Mouse (Mus musculus) CH12.LX (cell line): ENCODE results near the gene Plxna2.

Experiments used
- CTCF ChIP-seq, 2 experiments: IDR thresholded peaks in 1 of 2; conservative IDR thresholded peaks in 1 of 2; 2 replicates each; pipeline ENCODE4 v1.5.1; 2011 to 2012; ENCODE audit warnings: low read depth in 2 of 2, low read length in 2 of 2, improper control_type of control experiment in 1 of 2, inconsistent platforms in 1 of 2, mild to moderate bottlenecking in 1 of 2, moderate library complexity in 1 of 2
- E2F4 ChIP-seq: IDR thresholded peaks from 2 replicates; pipeline ENCODE4 v1.6.1; 2011; ENCODE audit warnings: low read depth, low read length, improper control_type of control experiment; ENCODE audit not compliant: insufficient replicate concordance
- ETS1 ChIP-seq: conservative IDR thresholded peaks from 2 replicates; pipeline ENCODE4 v1.6.1; 2012; ENCODE audit warnings: low read depth, mild to moderate bottlenecking, inconsistent platforms, low read length, improper control_type of control experiment, moderate library complexity
- JUN ChIP-seq: IDR thresholded peaks from 2 replicates; pipeline ENCODE4 v1.6.1; 2011; ENCODE audit warnings: low read depth, mild to moderate bottlenecking, low read length, improper control_type of control experiment, moderate library complexity; ENCODE audit not compliant: insufficient read depth
- MAZ ChIP-seq: IDR thresholded peaks from 2 replicates; pipeline ENCODE4 v1.6.1; 2012; ENCODE audit warnings: low read depth, mild to moderate bottlenecking, inconsistent platforms, low read length, improper control_type of control experiment, moderate library complexity
- MEF2A ChIP-seq: IDR thresholded peaks from 2 replicates; pipeline ENCODE4 v1.6.1; 2014; ENCODE audit warnings: low read depth, mild to moderate bottlenecking, inconsistent platforms, low read length, improper control_type of control experiment, borderline replicate concordance
- MYC ChIP-seq: IDR thresholded peaks from 2 replicates; pipeline ENCODE4 v1.6.1; 2011; ENCODE audit warnings: low read depth, mild to moderate bottlenecking, improper control_type of control experiment, low read length
- POLR2A ChIP-seq: IDR thresholded peaks from 2 replicates; pipeline ENCODE4 v1.6.1; 2011; ENCODE audit warnings: low read depth, mild to moderate bottlenecking, improper control_type of control experiment, low read length
- TCF12 ChIP-seq: IDR thresholded peaks from 2 replicates; pipeline ENCODE4 v1.6.1; 2014; ENCODE audit warnings: low read depth, mild to moderate bottlenecking, inconsistent platforms, low read length, improper control_type of control experiment
- ZKSCAN1 ChIP-seq: IDR thresholded peaks from 2 replicates; pipeline ENCODE4 v1.6.1; 2012; ENCODE audit warnings: low read depth, inconsistent platforms, low read length, improper control_type of control experiment, borderline replicate concordance

DNA sequence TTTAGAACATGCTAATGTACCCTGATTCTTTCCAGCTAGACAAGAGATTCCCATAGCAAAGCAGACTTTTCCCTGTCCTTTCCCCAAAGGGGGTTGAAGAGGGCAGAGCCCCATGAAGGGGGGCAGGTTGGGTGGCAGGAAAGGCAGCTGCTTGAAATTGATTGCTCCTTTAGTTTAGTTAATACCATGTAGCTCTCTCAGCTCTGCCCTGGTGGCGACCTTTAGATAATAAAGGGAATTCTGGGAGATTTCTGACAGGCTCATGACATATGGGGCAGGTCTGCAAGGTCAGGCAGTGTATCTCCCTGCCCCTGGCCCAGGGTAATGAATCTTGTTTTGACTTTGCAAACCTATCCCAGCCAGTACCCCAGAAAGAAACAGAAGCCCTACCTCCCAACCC is 17.4 kb downstream of the Plxna2 start:
- TF ChIP-seq CTCF (conservative IDR thresholded peaks at IDR 0.05 in 1 of 2, IDR thresholded peaks at IDR 0.05 in 1 of 2; ENCODE audit: low read depth in 2 of 2, low read length in 2 of 2) (no peak), JUN (no peak), ZKSCAN1 (no peak), ETS1 (no peak), POLR2A (no peak), E2F4 (no peak), TCF12 (no peak), MEF2A (no peak), MAZ (no peak), MYC (no peak)
